Mouse (Mus musculus) gastrocnemius, adult 8-10 months (tissue): ENCODE measurements around the gene Rtcb. TPM values are rescaled to one million over a fixed set of nuclear protein-coding genes. Genes with fewer than 3 reads are reported as not detected.
A peak's percentile ranks its signal among the peaks of the same experiment; 100 is the strongest.

Experiments
- DNase-seq, 2 experiments: peaks; one replicate each; pipeline ENCODE4 v3.0.0; 2022; ENCODE audit warnings: low spot score in 2 of 2
- total RNA-seq, 4 experiments: library from RNA; stranded (reverse); gene quantifications; 2 replicates each; pipeline ENCODE4 v1.2.4; 2022

The Rtcb gene
- total RNA-seq, result 10 to 100 TPM; 41.6 to 53.8 (median 46.9) TPM

- DNase-seq, result peak; percentile 86 to 91
Observed at GRCm38 (mm10) chr10:85957464-85957950, at the start of gene Rtcb. Rtcb (minus strand) TSS chr10:85957823.

GRCm38 (mm10) chr10:86006455-86006854 is 48.8 kb upstream of the Rtcb start:
- DNase-seq, result no peak

DNA sequence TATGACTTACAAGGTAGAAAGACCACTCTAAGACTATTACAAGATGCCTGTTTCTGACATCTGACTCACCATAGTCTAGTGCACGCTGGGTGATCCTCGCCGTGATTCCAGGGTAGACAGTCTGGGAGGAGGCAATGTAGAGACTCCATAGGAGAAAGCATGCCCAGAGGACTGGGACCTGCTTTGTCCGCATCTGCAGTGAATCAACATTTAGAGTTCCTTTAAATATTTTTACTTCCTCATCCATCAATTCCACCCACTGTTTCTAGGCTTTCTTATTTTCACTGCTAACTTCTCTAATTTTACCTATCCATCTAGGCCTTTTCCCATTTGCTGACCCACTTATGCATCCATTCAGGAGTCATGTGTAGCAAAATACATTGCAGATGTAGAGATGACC is 42.8 kb upstream of the Rtcb start:
- DNase-seq, result no peak

- DNase-seq, result no peak
Observed at GRCm38 (mm10) chr10:85994543-85995104, 37.0 kb upstream of the Rtcb start.

GRCm38 (mm10) chr10:85993836-85994235 is 36.2 kb upstream of the Rtcb start:
- DNase-seq, result no peak

DNA sequence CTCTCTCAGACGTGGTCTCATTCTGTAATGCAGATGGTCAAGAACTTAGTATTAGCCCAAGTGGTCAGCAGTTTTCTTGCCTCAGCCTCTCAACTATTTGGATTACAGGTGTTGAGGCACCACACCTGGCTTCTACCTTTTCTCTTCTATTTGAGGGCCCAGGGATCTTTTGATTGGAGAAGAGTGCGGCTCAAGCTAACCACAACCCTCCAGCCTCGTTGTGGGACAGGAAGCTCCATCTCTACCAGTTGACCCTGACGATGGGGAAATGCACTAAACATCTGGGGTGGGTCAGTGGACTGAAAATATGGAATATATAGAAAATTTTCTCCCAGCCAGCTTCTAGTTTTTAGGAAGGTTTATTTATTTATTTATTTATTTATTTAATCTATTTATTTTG is 34.8 kb upstream of the Rtcb start:
- no peak for DNase-seq

DNA sequence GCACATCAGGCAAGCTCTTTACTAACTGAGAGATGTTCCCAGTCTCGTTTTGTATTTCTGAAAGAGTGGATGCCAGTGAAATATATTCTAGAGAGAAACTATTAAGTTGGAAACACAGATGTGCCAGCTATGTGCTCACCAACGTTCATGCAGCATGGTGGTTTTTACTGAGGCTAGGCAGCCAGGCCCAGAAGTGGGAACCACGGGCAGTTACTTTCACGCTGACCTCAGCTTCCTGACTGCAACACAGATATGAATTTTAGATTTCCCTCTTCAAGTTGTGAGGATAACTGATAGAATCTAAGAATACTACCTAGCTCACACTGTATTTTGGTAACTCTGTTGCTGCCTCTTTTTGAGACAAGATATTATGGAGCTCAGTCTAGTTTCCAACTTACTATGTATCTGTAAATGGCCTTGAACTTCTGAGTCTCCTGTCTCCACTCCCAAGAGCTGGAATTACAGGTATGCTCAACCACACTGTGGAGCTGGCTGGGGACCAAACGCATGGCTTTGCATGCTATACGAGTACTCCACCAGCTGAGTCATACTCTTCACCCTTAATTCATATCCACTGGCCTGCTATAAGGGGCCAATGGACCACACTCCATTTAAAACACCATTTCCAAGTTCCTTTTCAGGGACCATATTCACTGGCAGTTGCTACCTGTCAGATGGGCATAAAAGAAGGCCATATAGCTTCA is 31.9 kb upstream of the Rtcb start:
- DNase-seq, result no peak

GRCm38 (mm10) chr10:85972915-85973314 is 15.3 kb upstream of the Rtcb start:
- DNase-seq, result no peak

GRCm38 (mm10) chr10:85971826-85972225 is 14.2 kb upstream of the Rtcb start:
- no peak for DNase-seq

DNA sequence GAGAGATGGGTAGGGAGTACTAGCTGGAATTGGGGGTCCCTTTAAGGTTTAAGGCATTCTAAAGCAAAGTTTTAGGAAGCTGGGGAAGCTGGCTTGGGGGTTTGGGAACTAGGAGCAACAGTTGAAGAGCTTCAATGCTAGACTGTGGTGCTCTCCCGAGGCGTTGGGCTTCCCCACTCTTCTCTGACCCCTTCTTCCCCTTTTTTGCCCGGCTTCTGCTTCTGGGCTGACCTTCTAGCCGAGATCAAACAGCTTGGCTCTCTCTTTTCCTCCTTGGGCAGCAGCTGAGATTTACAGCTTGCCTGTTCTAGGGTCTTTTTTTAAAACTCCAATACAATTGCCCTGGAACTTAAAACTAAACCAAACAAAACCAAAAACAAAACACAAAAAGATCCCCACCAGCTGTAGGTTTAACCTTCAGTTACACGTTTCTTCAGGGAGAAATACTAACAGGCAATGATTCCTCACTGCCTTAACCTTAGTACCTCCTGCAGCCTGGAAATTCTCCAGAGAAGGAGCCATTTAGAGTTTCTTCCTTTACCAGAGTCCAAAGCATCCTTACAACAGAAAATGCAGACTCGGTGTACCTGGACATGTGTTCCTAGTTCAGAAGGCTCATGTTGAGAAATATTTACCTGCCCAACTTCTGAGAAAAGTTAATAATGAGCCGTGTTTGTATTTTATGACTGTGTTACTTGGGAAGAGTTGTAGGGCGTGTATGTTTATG is 12.4 kb upstream of the Rtcb start:
- no peak for DNase-seq

GRCm38 (mm10) chr10:85968731-85969130 is 11.1 kb upstream of the Rtcb start:
- DNase-seq, result no peak

DNA sequence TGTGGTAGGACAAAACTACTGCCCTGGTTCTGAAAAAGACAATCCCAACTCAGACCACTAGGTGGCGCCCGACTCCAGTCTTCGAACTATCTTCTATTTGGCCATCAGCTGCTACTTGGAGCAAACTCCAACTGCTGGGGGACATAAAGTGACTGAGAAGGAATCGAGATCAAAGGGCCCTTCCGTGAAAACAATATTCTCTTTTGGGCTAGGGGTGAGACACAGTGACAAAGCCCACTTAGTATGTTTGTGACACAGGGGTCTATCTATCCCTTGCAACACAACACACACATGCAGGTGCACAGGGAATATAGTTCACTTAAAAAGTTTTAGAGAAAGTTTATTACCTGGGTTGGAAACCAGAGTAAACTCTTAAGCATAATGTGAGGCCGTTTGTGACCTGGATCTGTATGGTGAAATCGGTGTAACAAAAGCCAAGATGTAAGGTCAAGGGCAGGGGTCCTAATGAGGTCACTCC is 10.6 kb upstream of the Rtcb start:
- DNase-seq, result peak; percentile 46 to 55

GRCm38 (mm10) chr10:85967411-85968156 is 10.0 kb upstream of the Rtcb start:
- no peak for DNase-seq

- DNase-seq, result no peak
Observed at GRCm38 (mm10) chr10:85966476-85966875, 8.9 kb upstream of the Rtcb start.

DNA sequence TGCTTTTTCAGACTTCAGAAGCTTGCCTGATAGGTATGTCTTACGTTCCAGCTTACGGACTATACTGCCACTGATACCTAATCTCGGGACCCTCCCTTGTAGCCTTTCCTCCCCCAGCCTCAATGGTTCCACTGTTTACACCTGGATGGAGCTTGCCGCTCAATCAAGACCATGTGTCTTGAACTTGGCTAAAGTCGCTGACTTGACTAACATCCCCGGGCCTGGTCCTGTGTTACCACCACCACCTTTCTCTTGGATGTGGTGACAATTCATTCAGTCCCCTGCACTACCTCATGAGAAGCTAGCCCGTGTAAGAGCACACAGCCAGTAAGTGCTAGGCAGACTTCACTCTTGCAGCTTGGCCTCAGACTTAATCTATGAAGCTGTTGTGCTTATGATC is 6.7 kb upstream of the Rtcb start:
- no peak for DNase-seq

- no peak for DNase-seq
Observed at GRCm38 (mm10) chr10:85962897-85963296, 5.3 kb upstream of the Rtcb start.

DNA sequence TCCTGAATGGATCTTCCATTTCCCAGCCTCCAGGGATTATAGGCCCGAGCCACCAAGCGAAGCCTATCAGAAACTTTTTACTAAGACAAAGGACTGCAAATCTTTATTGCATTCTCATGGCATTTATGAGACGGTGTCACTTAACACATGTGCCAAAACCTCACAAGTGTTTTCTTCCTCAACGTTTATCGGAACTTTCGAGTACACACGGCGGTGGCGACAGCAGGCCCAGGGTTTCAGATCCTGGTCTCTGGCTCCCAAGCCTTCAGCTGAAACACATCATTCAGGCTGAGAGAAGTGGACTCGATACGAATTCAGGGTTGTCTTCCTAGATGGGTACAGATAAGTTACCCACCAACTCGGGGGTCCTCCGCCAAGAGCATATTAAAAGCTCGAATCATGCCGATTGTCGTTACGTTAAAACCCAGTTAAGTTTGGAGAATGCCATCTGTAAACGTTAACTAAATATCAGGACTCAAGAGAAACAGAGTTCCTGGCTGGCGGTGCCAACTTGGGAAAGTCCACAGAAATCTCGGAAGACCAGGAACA is 678 bp downstream of the Rtcb start:
- DNase-seq, result no peak

- no peak for DNase-seq
Observed at GRCm38 (mm10) chr10:85954429-85954828, 3.2 kb downstream of the Rtcb start.

DNA sequence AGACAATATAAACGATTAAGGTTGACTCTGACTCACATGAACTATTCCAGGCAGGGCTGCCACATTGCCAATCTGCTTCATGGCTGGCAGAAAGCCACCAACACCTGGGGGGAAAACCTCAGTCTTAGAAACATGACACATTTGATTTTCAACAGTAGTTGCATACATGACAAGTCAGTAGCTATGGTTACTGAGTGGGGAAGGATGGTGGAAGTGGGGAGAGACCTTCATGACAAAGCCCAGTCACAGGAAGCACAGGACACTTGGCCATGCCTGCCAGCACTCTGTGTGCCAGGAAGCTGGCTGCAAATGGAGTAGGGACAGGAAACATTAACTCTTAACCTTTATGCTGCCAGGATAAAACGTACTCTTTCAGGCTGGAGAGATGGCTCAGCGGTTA is 4.2 kb downstream of the Rtcb start:
- DNase-seq, result no peak

GRCm38 (mm10) chr10:85951765-85952443 is 5.7 kb downstream of the Rtcb start:
- no peak for DNase-seq
